Mouse (Mus musculus) E14TG2a.4 (cell line): ENCODE measurements around the gene Slc10a7.
A peak's percentile ranks its signal among the peaks of the same experiment; 100 is the strongest.

Experiments used
- H3K27me3 ChIP-seq: 2 replicates; pipeline ENCODE4 v1.6.1; 2014; ENCODE audit warnings: low read length, control low read depth; ENCODE audit not compliant: insufficient read depth
- H3K36me3 ChIP-seq: 2 replicates; pipeline ENCODE4 v1.6.1; 2014; ENCODE audit warnings: low read length, control low read depth; ENCODE audit not compliant: insufficient read depth
- H3K4me1 ChIP-seq: replicated peaks from 2 replicates; pipeline ENCODE4 v1.6.1; 2014; ENCODE audit warnings: low read depth, low read length, control low read depth
- H3K4me3 ChIP-seq: replicated peaks from 2 replicates; pipeline ENCODE4 v1.5.1; 2014; ENCODE audit warnings: mild to moderate bottlenecking, low read length
- H3K9me3 ChIP-seq: 2 replicates; pipeline ENCODE4 v1.6.1; 2014; ENCODE audit warnings: low read length, control low read depth
- CTCF ChIP-seq: conservative IDR thresholded peaks from 2 replicates; pipeline ENCODE4 v1.5.1; 2014; ENCODE audit warnings: low read length
- NANOG ChIP-seq: IDR thresholded peaks from 2 replicates; pipeline ENCODE4 v1.6.1; 2014; ENCODE audit warnings: borderline replicate concordance, low read length, mixed read lengths
- POU5F1 ChIP-seq: IDR thresholded peaks from 2 replicates; pipeline ENCODE4 v1.6.1; 2014; ENCODE audit warnings: low read length, borderline replicate concordance

Slc10a7 gene

DNA sequence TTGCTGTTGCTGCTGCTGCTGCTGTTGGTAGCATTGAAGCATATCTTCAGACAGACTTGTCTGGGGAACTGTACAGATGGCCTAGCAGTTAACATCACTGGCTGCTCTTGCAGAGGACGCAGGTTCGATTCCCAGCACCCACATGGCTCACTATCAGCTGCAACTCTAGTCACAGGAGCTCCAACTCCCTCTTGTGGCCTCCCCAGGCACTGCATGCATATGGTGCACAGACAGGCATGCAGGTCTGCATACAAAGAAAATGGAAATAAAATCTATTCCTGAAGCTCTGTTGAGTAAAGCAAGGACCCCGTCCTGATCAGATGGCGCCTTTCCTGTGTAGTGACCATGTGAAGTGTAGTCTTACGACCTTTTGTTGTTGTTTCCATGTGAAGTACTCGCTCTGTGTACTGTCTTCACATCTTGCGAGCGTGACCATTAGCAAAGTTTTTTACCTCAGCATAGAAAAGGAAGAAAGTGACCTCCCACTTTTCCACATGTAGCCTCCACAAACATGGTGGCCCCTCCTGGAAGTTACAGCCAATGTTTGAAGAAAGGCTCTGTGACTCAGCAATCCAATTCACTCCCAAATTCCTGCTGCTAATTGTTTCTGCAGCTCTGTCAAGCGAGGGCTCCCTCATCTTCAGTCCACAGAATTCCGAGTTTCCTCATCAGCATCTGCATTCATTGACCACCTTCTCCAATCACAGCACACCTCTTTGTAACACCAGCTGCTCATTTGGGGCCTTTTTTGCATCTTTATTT, 210.3 kb downstream of the Slc10a7 start:
- TF ChIP-seq NANOG (no peak), CTCF (peak; percentile 59)
- no peaks in the 10 kb centered on the region for H3K27me3 ChIP-seq
- peaks cover 47% of the 10 kb centered on the region for H3K4me1 ChIP-seq
- 0 out of 2 replicates have a peak, but pooled peaks cover 4% of the 10 kb centered on the region for H3K9me3 ChIP-seq
- H3K4me3 ChIP-seq, result no peak overlapping the region; the same call in 1 of the 2 replicates
- peaks cover 25% of the 10 kb centered on the region for H3K36me3 ChIP-seq

DNA sequence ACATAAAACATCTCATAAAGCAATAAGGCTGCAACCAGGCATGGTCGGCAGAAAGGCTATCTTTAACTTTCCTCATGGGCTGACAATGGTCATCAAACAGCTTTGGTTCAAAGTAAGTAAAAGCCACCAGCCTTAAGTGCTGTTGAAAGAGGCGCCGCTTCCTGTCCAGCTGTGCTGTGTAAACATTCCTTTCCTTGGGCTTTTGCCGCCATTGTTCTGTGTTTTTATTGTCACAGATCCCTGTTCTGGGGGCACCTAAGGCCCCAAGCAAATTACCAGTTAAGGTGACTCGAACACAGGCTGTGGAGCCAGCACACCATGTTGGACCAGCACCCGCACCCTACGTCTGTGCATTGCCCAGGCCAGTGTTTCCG, 210.9 kb downstream of the Slc10a7 start:
- TF ChIP-seq CTCF (no peak), POU5F1 (no peak), NANOG (peak; percentile 50; the same call in 1 of the 2 replicates)
- Histone ChIP-seq H3K36me3 (peaks cover 25% of the 10 kb centered on the region), H3K4me3 (no peak overlapping the region; the same call in 1 of the 2 replicates), H3K4me1 (peaks cover 47% of the 10 kb centered on the region), H3K27me3 (no peaks in the 10 kb centered on the region), H3K9me3 (0 out of 2 replicates have a peak, but pooled peaks cover 4% of the 10 kb centered on the region)

DNA sequence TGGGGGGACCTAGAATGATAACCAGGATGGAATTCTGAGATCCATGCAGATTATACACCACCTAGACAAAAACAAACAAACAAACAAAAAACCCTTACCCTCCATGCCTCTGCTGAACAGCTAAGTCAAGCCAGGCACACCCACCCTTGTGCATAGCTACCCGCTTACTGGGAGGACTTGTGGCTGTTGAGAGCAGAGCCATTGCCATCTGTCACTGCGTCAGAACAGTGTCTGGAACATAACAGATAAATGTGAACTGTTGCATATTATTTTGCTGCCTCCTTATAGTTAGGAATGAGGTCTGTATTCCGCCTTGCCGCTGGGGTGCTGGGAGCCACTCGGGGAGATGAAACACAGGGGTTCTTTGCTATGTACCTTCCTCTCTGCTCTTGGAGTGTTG, 212.4 kb downstream of the Slc10a7 start:
- Histone ChIP-seq H3K36me3 (peaks cover 24% of the 10 kb centered on the region), H3K4me3 (peak overlapping the region; percentile 43), H3K27me3 (no peaks in the 10 kb centered on the region), H3K4me1 (peaks cover 47% of the 10 kb centered on the region), H3K9me3 (0 out of 2 replicates have a peak, but pooled peaks cover 4% of the 10 kb centered on the region)
- TF ChIP-seq NANOG (no peak), POU5F1 (no peak), CTCF (no peak)

DNA sequence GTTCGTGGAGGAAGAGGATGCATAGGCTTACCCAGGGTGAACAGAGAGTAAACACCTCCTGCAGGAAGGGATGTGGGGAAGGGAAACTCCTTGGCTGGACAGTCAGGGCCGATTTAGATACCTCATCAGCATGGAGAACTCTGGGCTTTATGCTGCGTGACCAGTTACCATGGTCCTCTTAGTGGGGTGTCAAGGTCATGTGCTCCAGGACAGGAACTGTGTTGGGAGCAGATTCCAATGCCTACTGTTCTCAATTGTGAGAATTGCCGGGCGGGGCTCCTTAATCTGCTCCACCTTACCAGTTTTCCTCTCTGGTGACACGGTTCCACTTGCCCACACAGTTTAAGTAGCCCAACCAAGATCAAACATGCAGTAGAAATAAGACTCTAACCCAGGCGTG, 213.1 kb downstream of the Slc10a7 start:
- Histone ChIP-seq H3K36me3 (peaks cover 19% of the 10 kb centered on the region), H3K4me3 (peak overlapping the region; percentile 43), H3K9me3 (0 out of 2 replicates have a peak, but pooled peaks cover 4% of the 10 kb centered on the region), H3K27me3 (no peaks in the 10 kb centered on the region), H3K4me1 (peaks cover 47% of the 10 kb centered on the region)
- no peak for TF ChIP-seq POU5F1

DNA sequence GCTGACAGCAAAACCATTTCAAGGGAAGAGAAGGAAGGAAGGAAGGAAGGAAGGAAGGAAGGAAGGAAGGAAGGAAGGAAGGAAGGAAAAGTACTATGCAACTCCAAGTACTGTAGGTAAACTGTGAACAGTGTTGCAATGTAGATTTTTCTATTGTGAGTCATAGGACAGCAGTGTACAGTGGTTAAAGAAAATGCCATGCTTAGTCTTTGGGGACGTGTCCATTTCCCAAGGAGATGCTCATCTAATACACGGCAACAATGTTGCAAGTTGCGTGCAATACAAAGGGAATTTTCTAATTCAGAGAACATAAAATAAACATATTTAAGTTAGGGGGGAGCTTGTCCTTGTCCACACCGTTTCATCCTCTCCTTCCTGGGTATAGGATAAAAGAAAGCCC, 215.7 kb downstream of the Slc10a7 start:
- H3K27me3 ChIP-seq, result no peaks in the 10 kb centered on the region
- H3K4me3 ChIP-seq, result no peak overlapping the region
- TF ChIP-seq NANOG (no peak), CTCF (no peak), POU5F1 (no peak)
- H3K36me3 ChIP-seq, result peaks cover 28% of the 10 kb centered on the region
- peaks cover 36% of the 10 kb centered on the region for H3K4me1 ChIP-seq
- no peaks in the 10 kb centered on the region for H3K9me3 ChIP-seq

DNA sequence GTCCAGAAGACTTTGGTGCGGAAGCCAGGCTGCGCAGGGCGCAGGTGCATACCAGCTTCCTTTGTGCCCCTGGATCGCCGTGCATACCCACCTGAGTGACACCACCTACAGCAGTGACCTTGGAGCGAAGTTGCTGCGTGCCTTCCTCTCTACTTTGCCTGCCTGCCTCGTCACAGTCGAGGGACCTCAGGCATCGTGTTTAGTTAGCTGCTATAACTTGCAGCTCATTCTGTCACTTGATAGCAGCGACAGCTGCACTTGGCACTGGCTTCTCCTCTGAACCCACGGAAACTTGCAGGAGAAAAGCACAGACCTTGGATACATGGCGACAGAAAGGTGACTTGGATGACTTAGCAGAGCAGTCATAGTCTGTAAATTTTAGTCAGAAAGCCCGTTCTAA, 219.1 kb downstream of the Slc10a7 start:
- H3K4me3 ChIP-seq, result no peak overlapping the region
- no peaks in the 10 kb centered on the region for H3K27me3 ChIP-seq
- H3K4me1 ChIP-seq, result peaks cover 1% of the 10 kb centered on the region; the same call in 1 of the 2 replicates
- TF ChIP-seq CTCF (no peak), NANOG (no peak), POU5F1 (no peak)
- H3K9me3 ChIP-seq, result no peaks in the 10 kb centered on the region
- peaks cover 61% of the 10 kb centered on the region for H3K36me3 ChIP-seq

DNA sequence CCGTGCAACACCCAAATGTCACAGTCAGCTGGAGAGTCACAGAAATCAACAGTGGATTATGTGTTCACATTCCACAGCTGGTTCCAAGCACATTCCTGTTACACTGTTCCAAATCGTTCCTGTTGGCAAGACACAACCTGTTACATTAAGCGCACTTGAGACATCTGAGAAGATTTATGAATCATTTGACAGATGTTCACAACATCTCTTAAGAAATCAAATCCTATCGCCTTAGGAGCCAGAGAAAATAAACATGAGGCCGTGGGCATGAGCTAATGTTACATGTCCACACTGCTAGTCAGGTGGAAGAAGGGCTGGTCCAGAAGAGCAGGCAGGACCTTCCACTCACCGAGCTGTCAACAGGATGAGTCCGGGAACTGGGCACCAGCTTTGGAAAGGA, 223.3 kb downstream of the Slc10a7 start:
- no peaks in the 10 kb centered on the region for H3K27me3 ChIP-seq
- no peak for TF ChIP-seq POU5F1
- no peak for TF ChIP-seq NANOG
- no peaks in the 10 kb centered on the region for H3K9me3 ChIP-seq
- H3K4me3 ChIP-seq, result no peak overlapping the region
- peaks cover 54% of the 10 kb centered on the region for H3K36me3 ChIP-seq
- H3K4me1 ChIP-seq, result peaks cover 15% of the 10 kb centered on the region

DNA sequence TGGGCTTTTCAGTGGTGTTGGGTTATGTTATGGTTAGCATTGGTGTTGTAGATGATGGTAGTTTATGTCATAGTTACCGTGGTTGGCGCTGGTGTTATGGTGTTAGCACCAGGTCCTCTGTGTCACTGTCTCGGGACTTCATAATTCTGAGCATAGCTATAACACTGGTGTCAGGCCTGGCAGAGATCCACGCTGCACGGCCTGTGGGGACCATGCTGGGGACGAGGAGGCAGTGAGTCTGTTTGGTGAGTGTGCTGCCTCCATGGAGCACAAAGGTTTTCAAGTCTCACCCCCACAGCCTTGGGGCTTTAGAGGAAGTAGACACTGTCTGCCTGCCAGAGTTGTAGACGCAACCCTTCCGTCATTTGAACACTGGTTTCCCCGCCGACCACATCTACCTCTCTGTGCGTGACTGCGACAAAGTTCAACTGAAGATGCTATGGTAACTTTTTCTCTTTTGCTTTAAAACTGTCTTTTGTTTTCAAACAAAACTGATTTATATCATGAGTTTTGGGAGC, 223.9 kb downstream of the Slc10a7 start:
- H3K9me3 ChIP-seq, result no peaks in the 10 kb centered on the region
- no peak for TF ChIP-seq CTCF
- TF ChIP-seq POU5F1, result no peak
- no peak for TF ChIP-seq NANOG
- H3K27me3 ChIP-seq, result no peaks in the 10 kb centered on the region
- H3K4me1 ChIP-seq, result peaks cover 21% of the 10 kb centered on the region
- no peak overlapping the region for H3K4me3 ChIP-seq
- H3K36me3 ChIP-seq, result peaks cover 47% of the 10 kb centered on the region
